Mouse (Mus musculus) bone marrow, adult 2 months (tissue): ENCODE measurements around the gene Gm13101.
"Not testable (repeated sequence)": the region's sequence is repeated elsewhere in the genome, so short reads cannot be mapped to it uniquely, and the experiment has no call there.

Experiments used
- CTCF ChIP-seq: fragments of 200-500 bp; IDR thresholded peaks from 2 replicates; pipeline ENCODE4 v1.5.1; 2011; ENCODE audit warnings: low read length, control low read depth; ENCODE audit not compliant: control insufficient read depth, insufficient read depth
- POLR2A ChIP-seq: fragments of 200-500 bp; IDR thresholded peaks from 2 replicates; pipeline ENCODE4 v1.6.1; 2011; ENCODE audit warnings: low read depth, mild to moderate bottlenecking, control low read depth, low read length, borderline replicate concordance; ENCODE audit not compliant: control insufficient read depth

- not testable (repeated sequence) for TF ChIP-seq CTCF, POLR2A
Observed at GRCm38 (mm10) chr4:143987475-143987941, 20.8 kb upstream of the Gm13101 start.
